Mouse (Mus musculus): Measurements from ENCODE around the gene Rbm4b. TPM values are rescaled to one million over a fixed set of nuclear protein-coding genes. Genes with fewer than 3 reads are reported as not detected.
"Not testable (repeated sequence)": the region's sequence is repeated elsewhere in the genome, so short reads cannot be mapped to it uniquely, and the experiment has no call there.

The Rbm4b gene
- polyA plus RNA-seq, 1 experiment from 2014 or later, result 36.2 TPM

DNA sequence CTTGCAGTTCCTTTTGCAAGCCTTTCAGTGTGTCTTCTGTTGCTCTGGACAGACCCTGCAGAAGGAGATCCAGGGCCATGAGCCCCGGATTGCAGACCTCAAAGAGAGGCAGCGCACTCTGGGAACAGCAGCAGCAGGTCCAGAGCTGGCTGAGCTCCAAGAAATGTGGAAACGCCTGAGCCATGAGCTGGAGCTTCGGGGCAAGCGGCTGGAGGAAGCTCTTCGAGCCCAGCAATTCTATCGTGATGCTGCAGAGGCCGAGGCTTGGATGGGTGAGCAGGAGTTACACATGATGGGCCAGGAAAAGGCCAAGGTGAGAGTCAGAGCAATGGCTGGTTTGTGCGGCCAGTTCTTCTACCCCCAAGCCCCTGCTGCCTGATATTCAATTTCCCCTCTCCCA is 11.2 kb upstream of the Rbm4b start:
- WGBS, result 36% methylated on average over 9 of the region's 9 CpGs
- no peak overlapping the region for H3K9ac ChIP-seq
- ATAC-seq (ENCODE audit: insufficient number of reproducible peaks, low FRiP score), result no peak

DNA sequence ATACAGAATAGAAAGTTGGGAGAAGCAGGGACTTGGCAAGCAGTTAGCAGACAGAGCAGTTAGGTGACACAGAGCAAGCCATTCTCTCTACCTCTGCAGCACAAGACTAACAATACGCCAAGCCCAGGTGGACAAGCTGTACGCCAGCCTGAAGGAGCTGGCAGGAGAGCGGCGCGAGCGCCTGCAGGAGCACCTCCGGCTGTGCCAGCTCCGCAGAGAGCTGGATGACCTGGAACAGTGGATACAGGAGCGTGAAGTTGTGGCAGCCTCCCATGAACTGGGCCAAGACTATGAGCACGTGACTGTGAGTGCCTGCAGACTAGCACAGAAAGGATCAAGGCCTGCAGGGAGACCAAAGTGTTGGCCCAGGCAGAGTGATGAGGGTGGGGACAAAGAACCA is 10.6 kb upstream of the Rbm4b start:
- H3K4me2 ChIP-seq, result no peak overlapping the region
- H3K36me3 ChIP-seq, result no peaks in the 10 kb centered on the region
- H3K27me3 ChIP-seq (replicated peaks), result 0 out of 2 replicates have a peak, but pooled peaks cover 3% of the 10 kb centered on the region
- H3K4me1 ChIP-seq (replicated peaks), result peaks cover 9% of the 10 kb centered on the region
- no peaks in the 10 kb centered on the region for H3K9me3 ChIP-seq (replicated peaks)
- no peak overlapping the region for H3K4me3 ChIP-seq
- H3K27ac ChIP-seq (ENCODE audit: poor library complexity, severe bottlenecking), result no peak overlapping the region
- 90% methylated on average over 10 of the region's 10 CpGs for WGBS
- H3K9ac ChIP-seq, result no peak overlapping the region
- no peak for ATAC-seq (ENCODE audit: insufficient number of reproducible peaks, low FRiP score)

More for the DNA sequence above, 11.2 kb upstream of the Rbm4b start:
- H3K4me2 ChIP-seq, result no peak overlapping the region
- no peaks in the 10 kb centered on the region for H3K36me3 ChIP-seq
- no peaks in the 10 kb centered on the region for H3K9me3 ChIP-seq (replicated peaks)
- peaks cover 9% of the 10 kb centered on the region for H3K4me1 ChIP-seq (replicated peaks)
- H3K27ac ChIP-seq (ENCODE audit: poor library complexity, severe bottlenecking), result no peak overlapping the region
- 0 out of 2 replicates have a peak, but pooled peaks cover 3% of the 10 kb centered on the region for H3K27me3 ChIP-seq (replicated peaks)
- no peak overlapping the region for H3K4me3 ChIP-seq

DNA sequence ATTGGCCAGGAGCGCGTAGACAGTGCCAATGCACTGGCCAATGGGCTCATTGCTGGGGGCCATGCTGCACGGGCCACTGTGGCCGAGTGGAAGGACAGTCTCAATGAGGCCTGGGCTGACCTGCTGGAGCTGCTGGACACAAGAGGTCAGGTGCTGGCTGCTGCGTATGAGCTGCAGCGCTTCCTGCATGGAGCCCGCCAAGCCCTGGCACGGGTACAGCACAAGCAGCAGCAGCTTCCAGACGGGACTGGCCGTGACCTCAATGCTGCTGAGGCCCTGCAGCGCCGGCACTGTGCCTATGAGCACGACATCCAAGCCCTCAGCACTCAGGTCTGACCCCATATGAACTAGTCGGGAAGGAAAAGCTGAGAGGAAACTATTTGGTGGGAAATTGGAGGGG is 9.7 kb upstream of the Rbm4b start:
- no peak for ATAC-seq (ENCODE audit: insufficient number of reproducible peaks, low FRiP score)
- Histone ChIP-seq H3K4me1 (replicated peaks) (peaks cover 9% of the 10 kb centered on the region), H3K36me3 (no peaks in the 10 kb centered on the region), H3K9me3 (replicated peaks) (no peaks in the 10 kb centered on the region), H3K4me3 (no peak overlapping the region), H3K27me3 (replicated peaks) (0 out of 2 replicates have a peak, but pooled peaks cover 3% of the 10 kb centered on the region), H3K4me2 (no peak overlapping the region), H3K9ac (no peak overlapping the region), H3K27ac (ENCODE audit: poor library complexity, severe bottlenecking) (no peak overlapping the region)
- WGBS, result 83% methylated on average over 14 of the region's 14 CpGs

DNA sequence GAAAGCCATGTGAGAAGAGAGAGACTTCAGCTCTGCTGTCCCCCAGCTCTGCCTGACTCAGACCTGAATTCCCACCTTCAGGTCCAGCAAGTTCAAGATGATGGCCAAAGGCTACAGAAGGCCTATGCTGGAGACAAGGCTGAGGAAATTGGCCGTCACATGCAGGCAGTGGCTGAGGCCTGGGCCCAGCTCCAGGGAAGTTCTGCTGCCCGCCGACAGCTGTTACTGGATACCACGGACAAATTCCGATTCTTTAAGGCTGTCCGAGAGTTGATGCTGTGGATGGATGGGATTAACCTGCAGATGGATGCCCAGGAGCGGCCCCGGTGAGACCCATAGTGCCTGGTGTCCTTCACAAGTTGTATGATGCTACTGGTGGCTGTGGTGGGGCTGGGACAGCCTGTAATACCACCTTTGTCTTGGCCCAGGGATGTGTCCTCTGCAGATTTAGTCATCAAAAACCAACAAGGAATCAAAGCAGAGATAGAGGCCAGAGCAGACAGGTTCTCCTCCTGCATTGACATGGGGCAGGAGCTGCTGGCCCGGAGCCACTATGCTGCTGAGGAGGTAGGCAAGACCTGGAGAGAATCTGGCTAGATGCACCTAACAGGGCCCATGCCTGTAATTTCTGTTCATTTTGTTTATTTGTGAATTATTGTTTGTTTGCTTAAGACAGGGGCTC is 8.5 kb upstream of the Rbm4b start:
- Histone ChIP-seq H3K27me3 (replicated peaks) (0 out of 2 replicates have a peak, but pooled peaks cover 3% of the 10 kb centered on the region), H3K4me1 (replicated peaks) (peaks cover 9% of the 10 kb centered on the region), H3K27ac (ENCODE audit: poor library complexity, severe bottlenecking) (no peak overlapping the region), H3K4me3 (no peak overlapping the region), H3K36me3 (no peaks in the 10 kb centered on the region), H3K9ac (no peak overlapping the region), H3K9me3 (replicated peaks) (no peaks in the 10 kb centered on the region), H3K4me2 (no peak overlapping the region)
- ATAC-seq (ENCODE audit: insufficient number of reproducible peaks, low FRiP score), result no peak
- WGBS, result 88% methylated on average over 9 of the region's 9 CpGs

DNA sequence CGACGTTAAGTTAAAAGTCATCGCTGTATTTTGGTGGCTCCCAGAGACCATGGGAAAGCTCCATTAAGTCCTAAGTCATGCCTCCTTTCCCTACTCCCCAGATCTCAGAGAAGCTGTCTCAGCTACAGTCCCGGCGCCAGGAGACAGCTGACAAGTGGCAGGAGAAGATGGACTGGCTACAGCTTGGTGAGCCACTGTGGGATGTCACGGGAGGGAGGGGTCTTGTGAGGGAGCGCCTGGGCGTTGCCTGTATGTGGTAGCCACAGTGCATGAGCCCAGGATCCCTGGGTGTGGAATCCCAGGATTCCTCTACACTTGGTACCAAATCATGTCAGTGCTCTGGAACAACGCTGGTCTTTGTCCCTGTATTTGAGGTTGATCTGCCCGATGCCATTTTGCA is 7.8 kb upstream of the Rbm4b start:
- H3K4me1 ChIP-seq (replicated peaks), result peaks cover 9% of the 10 kb centered on the region
- H3K4me2 ChIP-seq, result no peak overlapping the region
- no peak overlapping the region for H3K4me3 ChIP-seq
- H3K9ac ChIP-seq, result no peak overlapping the region
- no peak for ATAC-seq (ENCODE audit: insufficient number of reproducible peaks, low FRiP score)
- H3K27ac ChIP-seq (ENCODE audit: poor library complexity, severe bottlenecking), result no peak overlapping the region
- no peaks in the 10 kb centered on the region for H3K9me3 ChIP-seq (replicated peaks)
- H3K36me3 ChIP-seq, result no peaks in the 10 kb centered on the region
- H3K27me3 ChIP-seq (replicated peaks), result 0 out of 2 replicates have a peak, but pooled peaks cover 3% of the 10 kb centered on the region
- WGBS, result 76% methylated on average over 10 of the region's 10 CpGs

DNA sequence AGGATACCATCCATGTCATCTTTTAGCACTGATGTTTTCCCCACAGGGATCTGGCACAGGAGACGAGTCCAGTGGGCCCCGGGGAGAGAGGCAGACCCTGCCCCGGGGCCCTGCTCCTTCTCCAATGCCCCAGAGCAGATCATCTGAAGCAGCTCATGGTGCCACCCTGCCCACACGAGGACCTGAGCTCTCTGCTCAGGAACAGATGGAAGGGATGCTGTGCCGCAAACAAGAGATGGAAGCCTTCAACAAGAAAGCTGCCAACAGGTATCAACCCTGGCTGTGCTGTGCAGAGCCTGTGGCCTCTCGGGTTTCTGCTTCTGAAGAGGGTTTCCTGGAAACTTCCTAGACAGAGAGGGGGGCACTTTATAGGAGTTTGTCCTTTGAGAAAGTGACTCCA is 6.3 kb upstream of the Rbm4b start:
- Histone ChIP-seq H3K4me2 (no peak overlapping the region), H3K4me1 (replicated peaks) (peaks cover 4% of the 10 kb centered on the region), H3K27ac (ENCODE audit: poor library complexity, severe bottlenecking) (no peak overlapping the region), H3K9me3 (replicated peaks) (no peaks in the 10 kb centered on the region), H3K36me3 (no peaks in the 10 kb centered on the region), H3K27me3 (replicated peaks) (0 out of 2 replicates have a peak, but pooled peaks cover 3% of the 10 kb centered on the region), H3K4me3 (no peak overlapping the region), H3K9ac (no peak overlapping the region)
- ATAC-seq (ENCODE audit: insufficient number of reproducible peaks, low FRiP score), result no peak
- WGBS, result 74% methylated on average over 6 of the region's 6 CpGs

DNA sequence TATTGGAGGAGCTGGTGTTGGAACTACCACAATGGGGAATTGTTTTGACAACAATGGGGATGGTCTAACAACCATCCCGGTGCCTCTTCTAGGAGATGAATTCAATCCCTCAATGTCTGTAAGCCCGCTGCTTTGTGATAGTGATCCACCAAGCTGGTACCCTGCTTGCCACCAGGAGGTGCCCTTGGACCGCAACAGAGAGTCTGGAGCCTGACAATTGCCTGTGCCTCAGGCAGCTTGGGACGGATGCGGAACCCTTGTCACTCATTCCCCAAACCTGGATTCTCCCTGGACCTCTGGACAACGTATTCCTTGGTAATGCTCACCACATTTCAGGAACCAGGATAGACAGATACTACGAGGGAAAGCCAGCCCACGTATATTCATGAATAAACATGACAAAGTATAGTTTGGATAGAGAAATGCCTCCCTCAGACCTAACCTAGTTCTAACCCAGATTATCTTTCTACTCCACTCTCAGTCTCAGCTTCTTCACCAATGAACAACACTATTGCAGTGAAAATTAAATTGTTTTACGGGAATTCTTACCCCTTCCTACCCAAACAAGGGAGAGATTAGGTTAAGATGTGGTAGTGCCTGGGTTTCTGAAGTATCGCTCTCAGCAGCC is 618 bp upstream of the Rbm4b start:
- WGBS, result 0% methylated on average over 10 of the region's 10 CpGs
- H3K36me3 ChIP-seq, result peaks cover 8% of the 10 kb centered on the region
- H3K4me2 ChIP-seq, result peak overlapping the region; percentile 89
- H3K9me3 ChIP-seq (replicated peaks), result no peaks in the 10 kb centered on the region
- peaks cover 10% of the 10 kb centered on the region for H3K4me1 ChIP-seq (replicated peaks)
- peak overlapping the region; percentile 82 for H3K9ac ChIP-seq
- peak overlapping the region; percentile 81 for H3K4me3 ChIP-seq
- no peaks in the 10 kb centered on the region for H3K27me3 ChIP-seq (replicated peaks)
- peak overlapping the region; percentile 92 for H3K27ac ChIP-seq (ENCODE audit: poor library complexity, severe bottlenecking)
- peak; percentile 55 for ATAC-seq (ENCODE audit: insufficient number of reproducible peaks, low FRiP score)

DNA sequence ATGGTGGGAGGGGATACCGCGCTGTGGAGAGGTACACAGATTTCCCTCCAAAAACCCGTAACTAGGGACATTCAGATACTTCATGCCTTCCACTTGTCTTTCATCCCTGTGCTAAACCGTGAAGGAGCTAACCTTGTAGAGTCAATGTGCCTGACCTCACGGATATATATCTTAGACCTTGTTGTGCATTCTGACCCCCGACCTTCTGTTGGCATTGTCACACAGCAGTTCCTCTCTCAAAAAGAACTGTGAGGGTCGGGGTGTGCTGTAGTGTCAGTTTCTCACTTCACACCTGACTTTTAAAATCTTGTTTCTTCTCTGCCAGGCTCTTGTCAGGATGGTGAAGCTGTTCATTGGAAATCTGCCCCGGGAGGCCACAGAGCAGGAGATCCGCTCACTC is 624 bp downstream of the Rbm4b start:
- Histone ChIP-seq H3K4me2 (peak overlapping the region; percentile 89), H3K4me1 (replicated peaks) (peaks cover 10% of the 10 kb centered on the region), H3K36me3 (peaks cover 14% of the 10 kb centered on the region), H3K9ac (peak overlapping the region; percentile 82), H3K9me3 (replicated peaks) (no peaks in the 10 kb centered on the region), H3K4me3 (peak overlapping the region; percentile 81), H3K27me3 (replicated peaks) (no peaks in the 10 kb centered on the region), H3K27ac (ENCODE audit: poor library complexity, severe bottlenecking) (peak overlapping the region; percentile 92)
- no peak for ATAC-seq (ENCODE audit: insufficient number of reproducible peaks, low FRiP score)
- WGBS, result 7% methylated on average over 9 of the region's 9 CpGs

DNA sequence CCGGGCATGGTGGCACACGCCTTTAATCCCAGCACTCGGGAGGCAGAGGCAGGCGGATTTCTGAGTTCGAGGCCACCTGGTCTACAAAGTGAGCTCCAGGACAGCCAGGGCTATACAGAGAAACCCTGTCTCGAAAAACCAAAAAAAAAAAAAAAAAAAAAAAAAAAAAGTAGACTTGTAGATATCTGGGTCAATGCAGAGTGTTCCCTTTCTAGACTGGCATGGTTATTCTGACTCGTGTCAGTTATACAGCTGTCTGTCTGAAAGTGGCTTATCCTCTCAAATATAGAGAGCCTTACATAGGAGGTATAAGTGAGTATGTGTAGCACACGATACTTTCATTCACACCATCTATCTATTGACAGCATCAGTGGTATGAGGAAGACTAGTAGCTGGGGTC is 4.2 kb downstream of the Rbm4b start:
- H3K4me3 ChIP-seq; H3K4me1 ChIP-seq (replicated peaks); H3K9ac ChIP-seq; H3K27ac ChIP-seq (ENCODE audit: poor library complexity, severe bottlenecking); H3K27me3 ChIP-seq (replicated peaks); H3K4me2 ChIP-seq; ATAC-seq (ENCODE audit: insufficient number of reproducible peaks, low FRiP score); H3K9me3 ChIP-seq (replicated peaks): not testable (repeated sequence)
- 85% methylated on average over 8 of the region's 8 CpGs for WGBS
- peaks cover 40% of the 10 kb centered on the region for H3K36me3 ChIP-seq

DNA sequence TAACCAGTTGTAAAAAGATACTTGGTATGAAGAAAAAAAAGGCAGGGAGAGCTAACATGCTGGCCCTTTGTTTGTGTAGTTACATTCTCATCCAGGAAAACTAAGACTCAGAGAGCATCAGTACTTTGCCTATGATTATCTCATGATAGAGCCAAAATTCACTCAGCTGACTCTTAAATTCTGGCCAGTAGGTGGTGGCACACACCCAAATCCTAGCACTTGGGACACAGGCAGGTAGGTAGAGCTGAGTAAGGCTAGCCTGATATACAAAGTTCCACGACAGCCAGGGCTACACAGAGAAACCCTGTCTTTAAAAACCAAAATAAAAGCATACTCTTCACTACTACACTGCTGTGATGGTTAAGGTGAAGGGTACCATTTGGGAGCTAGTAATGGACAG is 6.6 kb downstream of the Rbm4b start:
- no peak overlapping the region for H3K27ac ChIP-seq (ENCODE audit: poor library complexity, severe bottlenecking)
- WGBS, result 47% methylated on average over 1 of the region's 1 CpGs
- H3K36me3 ChIP-seq, result peaks cover 55% of the 10 kb centered on the region

DNA sequence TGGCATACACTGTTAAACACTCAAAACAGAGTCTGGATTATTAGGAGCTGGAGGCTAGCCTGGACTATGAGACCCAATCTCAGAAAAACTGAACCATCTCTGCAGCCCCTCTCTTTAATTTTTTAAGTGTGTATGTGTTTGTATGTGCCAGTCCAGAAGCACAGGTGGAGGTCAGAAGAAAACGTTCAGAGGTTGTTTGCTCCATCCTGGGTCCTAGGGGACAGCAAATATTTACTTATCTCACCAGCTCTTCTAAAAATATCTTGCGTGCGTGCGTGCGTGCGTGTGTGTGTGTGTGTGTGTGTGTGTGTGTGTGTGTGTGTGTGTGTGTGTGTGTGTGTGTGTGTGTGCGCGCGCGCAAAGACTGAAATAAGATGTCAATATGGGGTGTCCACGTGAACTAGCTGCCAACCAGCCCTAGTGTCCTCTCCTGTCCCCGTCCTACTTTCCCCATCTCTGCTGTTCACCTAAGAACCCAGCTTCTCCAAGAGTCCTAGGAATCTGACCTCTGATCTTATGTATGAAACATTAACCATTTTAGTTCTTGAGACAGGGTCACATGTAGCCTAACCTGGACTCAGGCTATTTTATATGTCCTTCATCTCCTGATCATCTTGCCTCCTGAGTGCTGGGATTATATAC is 11.3 kb downstream of the Rbm4b start:
- H3K27ac ChIP-seq (ENCODE audit: poor library complexity, severe bottlenecking), result 0 out of 2 replicates have a peak overlapping the region, but pooled peaks have one; percentile 27
- no peaks in the 10 kb centered on the region for H3K27me3 ChIP-seq (replicated peaks)
- H3K4me1 ChIP-seq (replicated peaks), result 0 out of 2 replicates have a peak, but pooled peaks cover 5% of the 10 kb centered on the region
- no peak overlapping the region for H3K4me3 ChIP-seq
- peaks cover 72% of the 10 kb centered on the region for H3K36me3 ChIP-seq
- WGBS, result 79% methylated on average over 8 of the region's 12 CpGs
- no peak overlapping the region for H3K4me2 ChIP-seq
- no peak overlapping the region for H3K9ac ChIP-seq
- H3K9me3 ChIP-seq (replicated peaks), result no peaks in the 10 kb centered on the region
- no peak for ATAC-seq (ENCODE audit: insufficient number of reproducible peaks, low FRiP score)

More for the DNA sequence above, 6.6 kb downstream of the Rbm4b start:
- peaks cover 7% of the 10 kb centered on the region for H3K4me1 ChIP-seq (replicated peaks)
- no peak overlapping the region for H3K4me3 ChIP-seq
- no peaks in the 10 kb centered on the region for H3K27me3 ChIP-seq (replicated peaks)
- H3K9ac ChIP-seq, result no peak overlapping the region
- H3K9me3 ChIP-seq (replicated peaks), result no peaks in the 10 kb centered on the region
- ATAC-seq (ENCODE audit: insufficient number of reproducible peaks, low FRiP score), result no peak
- no peak overlapping the region for H3K4me2 ChIP-seq
